Mouse (Mus musculus) CH12.LX (cell line): ENCODE results near the gene Steap3.

Experiments
- CHD1 ChIP-seq: IDR thresholded peaks from 2 replicates; pipeline ENCODE4 v1.6.1; 2012; ENCODE audit warnings: low read depth, low read length, improper control_type of control experiment, inconsistent platforms
- MAX ChIP-seq: IDR thresholded peaks from 2 replicates; pipeline ENCODE4 v1.6.1; 2011; ENCODE audit warnings: low read length, improper control_type of control experiment
- MYC ChIP-seq: IDR thresholded peaks from 2 replicates; pipeline ENCODE4 v1.6.1; 2011; ENCODE audit warnings: low read depth, mild to moderate bottlenecking, improper control_type of control experiment, low read length
- POLR2A ChIP-seq: IDR thresholded peaks from 2 replicates; pipeline ENCODE4 v1.6.1; 2011; ENCODE audit warnings: low read depth, mild to moderate bottlenecking, improper control_type of control experiment, low read length
- POLR2AphosphoS2 ChIP-seq: IDR thresholded peaks from 2 replicates; pipeline ENCODE4 v1.6.1; 2011; ENCODE audit warnings: low read depth, low read length, improper control_type of control experiment
- TBP ChIP-seq: conservative IDR thresholded peaks from 2 replicates; pipeline ENCODE4 v1.6.1; 2011; ENCODE audit warnings: low read depth, low read length, improper control_type of control experiment

DNA sequence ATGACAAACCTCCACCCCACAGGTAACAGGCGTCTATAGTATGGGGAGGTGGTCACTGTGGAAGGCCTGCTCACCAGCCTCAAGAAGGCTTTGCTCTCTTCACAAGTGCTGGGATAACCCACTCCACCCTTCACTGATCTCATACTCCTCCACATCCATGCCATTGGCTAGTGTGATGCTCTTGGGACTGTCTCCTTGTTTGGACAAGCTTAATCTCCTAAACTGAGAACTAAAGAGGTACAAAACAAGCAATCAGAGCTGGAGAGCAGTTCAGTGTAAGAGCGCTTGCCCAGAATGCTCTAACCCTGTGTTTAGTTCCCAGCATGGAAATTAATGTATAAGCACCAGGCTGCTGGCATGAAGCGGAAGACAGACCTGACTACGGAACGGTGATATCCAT, 11.3 kb downstream of the Steap3 start:
- TF ChIP-seq MAX (no peak), POLR2A (no peak), POLR2AphosphoS2 (no peak), MYC (no peak), CHD1 (no peak), TBP (no peak)
